Mouse (Mus musculus): ENCODE results near the gene Apba2.

Apba2 gene

DNA sequence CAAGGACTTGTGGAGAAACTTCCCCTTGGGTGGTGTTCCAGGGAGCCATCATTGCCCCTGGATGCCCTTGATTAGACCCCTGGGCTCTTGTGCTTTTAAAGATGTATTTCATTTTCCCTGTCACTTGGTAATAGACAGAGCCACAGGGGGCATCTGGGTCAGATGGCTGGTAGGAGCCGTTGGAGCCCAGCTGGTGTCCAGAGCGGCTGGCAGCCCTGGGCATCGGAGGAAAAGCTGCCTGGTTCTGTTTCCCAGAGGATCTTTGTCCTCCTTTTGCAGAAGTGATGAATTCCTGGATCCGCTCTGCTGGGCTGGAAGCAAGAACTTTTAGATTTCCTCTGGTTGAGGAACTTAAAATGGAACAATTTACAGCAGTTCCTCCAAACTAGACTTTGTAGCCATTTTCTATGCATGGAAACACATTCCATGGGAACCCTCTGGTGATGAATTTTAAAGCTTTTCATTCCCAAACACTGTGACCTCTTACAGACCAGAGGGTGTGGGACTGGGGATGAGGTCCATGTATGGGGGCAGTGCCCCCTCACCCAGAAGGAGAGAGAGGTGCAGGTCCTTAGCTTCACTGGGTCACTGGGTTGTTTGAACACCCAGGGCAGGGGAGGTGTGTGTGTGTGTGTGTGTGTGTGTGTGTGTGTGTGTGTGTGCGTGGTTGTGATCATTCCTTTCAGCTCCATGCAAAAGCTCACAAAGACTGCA, 20.3 kb downstream of the Apba2 start:
- intact Hi-C loops (cut with DNase I) = no loop called here

GRCm38 (mm10) chr7:64522409-64522730, 20.9 kb downstream of the Apba2 start:
- intact Hi-C loops (cut with DNase I) = no loop called here

- intact Hi-C loops (cut with DNase I) = no loop called here
Observed at GRCm38 (mm10) chr7:64531297-64531696, 29.8 kb downstream of the Apba2 start.

DNA sequence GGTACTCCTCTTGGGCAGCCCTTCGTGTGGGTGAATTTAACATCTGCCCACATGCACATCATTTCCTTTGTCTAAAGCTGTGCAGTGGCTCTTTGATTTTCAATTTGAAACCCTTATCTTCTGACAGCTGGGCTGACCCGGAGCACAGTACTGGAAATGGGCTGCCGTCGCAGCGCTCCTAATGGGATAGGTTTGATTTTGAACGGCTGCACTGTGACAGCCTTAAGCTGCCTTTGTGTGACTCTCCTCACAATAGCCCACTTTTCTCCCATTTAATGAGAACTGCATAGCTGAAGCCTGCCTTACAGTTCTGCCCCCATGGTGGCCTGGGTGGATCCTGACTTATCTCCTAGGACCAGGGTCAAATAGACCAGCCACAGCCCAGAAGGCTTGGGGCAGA, 31.9 kb downstream of the Apba2 start:
- intact Hi-C loops (cut with DNase I) = no loop called here

- intact Hi-C loops (cut with DNase I) = no loop called here
Observed at GRCm38 (mm10) chr7:64535269-64535668, 33.8 kb downstream of the Apba2 start.

- intact Hi-C loops (cut with DNase I) = no loop called here
Observed at GRCm38 (mm10) chr7:64539450-64540148, 38.1 kb downstream of the Apba2 start.

- intact Hi-C loops (cut with DNase I) = no loop called here
Observed at GRCm38 (mm10) chr7:64546801-64547200, 45.3 kb downstream of the Apba2 start.

DNA sequence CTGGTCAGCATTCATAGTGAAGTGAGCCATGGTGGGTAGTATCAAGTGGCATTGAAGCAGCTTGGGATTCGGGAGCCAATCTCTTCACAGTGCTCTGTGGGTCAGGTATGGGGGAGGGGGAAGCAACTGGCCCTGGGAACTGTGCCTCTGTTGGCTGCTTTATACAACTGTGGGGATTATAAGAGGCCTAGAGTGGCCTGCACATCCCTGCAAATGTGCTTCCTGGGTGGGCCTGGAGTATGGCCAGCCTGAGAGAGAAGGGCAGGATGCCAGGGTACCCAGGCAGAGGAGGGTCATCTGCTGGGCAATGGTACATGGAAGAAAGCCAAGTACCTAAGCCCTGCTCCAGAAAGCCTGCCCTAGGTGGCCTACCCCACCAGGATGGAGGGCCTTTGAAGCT, 49.4 kb downstream of the Apba2 start:
- intact Hi-C loops (cut with DNase I) = no loop called here

DNA sequence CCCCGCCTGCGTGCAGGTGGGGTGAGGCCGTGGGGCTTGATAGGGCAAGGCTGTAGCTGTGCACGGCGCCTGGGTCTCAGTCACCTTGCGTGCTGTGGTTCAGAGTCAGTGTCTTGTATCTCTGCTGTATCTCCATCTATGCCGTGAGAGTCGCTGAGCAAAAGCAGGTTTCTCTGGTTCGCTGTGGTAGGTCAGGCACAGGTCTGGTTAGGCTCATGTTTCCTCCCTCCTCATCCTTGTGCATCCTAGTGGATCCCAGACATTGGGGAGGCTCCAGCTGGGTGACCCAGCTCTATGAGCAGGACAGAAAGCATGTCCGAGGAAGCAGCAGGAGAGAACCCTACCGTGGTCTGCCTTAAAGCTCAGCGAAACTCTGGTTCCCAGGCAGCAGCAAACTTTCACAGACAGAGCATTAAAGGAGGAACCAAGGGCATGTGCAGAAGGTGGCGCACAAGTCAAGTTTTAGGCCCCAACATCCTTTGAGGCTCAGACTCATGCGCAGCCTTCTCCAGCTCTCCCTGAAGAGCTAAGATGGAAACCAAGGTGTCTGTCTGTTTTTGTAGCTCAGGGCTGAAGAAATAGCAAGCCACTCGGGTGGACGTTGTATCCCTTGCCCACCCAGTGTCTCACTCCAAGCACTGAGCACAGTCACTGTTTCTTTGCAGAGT, 51.2 kb downstream of the Apba2 start:
- intact Hi-C loops (cut with DNase I) = no loop called here

DNA sequence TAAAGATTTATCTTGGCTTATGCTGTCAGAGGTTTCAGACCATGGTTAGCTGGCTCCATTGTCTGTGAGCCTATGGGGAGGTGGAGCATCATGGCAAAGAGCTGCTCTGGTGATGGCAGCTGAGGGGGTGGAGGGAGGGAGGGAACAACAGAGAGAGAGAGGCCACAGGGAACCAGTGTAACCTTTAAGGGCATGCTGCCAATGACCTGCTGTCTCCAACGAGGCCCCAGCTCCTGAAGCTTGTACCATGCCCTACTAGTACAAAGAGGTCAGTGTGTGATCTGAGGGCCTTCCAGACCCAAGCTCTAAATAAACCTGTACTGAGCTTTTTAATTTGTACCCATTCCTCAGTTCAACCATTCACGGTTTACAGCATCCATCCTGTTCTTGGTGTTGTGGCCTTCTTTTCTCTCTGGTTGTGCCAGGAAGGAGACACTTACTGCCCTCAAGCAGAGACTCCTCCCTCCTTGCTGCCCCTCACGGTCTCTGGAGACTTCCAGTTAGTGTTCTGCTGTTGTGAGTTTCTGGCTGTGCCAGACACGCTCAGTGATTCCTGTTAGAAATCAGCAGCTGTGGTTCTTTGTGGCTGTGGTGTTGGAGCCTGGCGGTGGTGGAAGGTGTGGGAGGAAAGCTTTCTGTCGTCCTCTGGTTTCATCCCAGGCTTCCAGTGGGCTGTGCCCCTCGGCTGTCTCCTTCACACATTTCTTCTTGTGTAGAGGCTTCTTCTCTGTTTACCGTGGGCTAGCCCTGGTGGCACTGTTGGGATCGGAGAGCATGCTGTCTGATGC, 60.4 kb downstream of the Apba2 start:
- intact Hi-C loops (cut with DNase I) = no loop called here

DNA sequence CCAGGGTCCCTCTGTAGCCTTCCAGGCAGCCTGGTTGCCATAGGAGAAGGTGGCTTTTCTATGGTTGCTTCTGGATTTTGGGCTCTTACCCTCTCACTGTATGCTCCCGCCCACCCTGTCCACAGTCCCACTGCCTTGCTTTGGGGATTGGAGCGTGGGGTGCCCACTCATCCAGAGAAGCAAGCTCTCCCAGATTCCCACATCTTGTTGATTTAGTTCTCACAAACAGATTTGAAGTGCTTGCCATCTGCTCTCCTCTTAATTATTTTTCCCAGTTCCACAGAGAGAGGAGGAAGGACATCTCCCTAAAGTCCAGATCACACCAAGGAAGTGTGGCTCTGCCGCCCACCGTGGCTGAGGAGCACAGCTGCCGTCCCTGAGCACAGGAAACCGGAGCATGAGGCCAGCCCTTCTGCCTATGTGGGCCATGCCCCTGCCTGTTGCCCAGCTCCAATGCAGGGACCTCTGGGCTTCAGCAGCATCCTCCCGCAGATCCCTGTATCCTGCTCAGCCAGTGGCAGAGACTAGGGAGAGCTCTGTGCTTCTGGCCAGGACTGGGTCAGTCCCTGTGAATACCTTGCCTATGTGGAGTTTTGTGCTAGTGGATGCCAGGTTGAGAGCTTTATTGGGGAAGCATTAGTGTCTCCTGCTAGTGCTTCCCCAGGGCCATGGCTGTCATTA, 63.5 kb downstream of the Apba2 start:
- intact Hi-C loops (cut with DNase I) = no loop called here

DNA sequence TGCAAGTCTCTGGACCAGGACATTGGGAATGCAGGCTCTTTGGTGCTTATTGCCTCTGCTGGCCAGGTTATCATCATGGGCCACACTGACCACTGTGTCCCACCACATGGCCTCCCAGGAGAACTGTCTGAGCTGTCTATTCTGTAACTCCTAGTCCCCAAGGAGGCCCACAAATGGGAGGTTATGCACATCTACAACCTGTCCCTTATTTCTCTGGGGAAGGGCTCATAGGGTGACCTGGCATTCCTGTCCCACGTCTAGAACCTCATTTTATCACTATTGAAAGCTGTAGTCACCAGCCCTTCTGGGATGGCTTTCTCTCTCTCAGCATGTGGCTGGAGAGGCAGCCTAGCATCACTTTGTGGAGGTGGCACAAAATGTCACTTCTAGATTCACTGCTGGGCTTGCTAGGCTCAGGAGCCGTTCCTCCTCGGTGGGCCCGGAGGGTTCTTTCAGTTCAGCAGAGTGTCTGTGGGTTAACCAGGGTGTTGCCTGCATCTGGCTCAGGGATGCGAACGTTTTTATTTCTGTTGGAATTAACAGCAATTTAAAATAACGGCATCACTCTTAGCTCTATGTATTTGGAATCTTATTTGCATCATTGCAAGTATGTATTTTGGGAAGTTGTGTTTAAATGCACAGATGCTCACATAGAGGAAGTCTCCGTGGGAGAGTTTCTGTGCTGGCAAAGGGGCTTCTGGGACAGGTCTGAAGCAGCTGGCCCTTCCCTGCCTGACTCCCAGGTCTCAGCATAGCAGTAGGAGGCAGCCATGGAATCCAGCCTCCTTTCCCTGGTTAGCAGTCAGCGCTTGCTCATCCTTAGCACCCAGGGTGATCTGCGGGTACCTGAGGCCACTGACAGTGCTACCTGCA, 65.1 kb downstream of the Apba2 start:
- intact Hi-C loops (cut with DNase I) = no loop called here

GRCm38 (mm10) chr7:64568722-64569121, 67.2 kb downstream of the Apba2 start:
- intact Hi-C loops (cut with DNase I) = no loop called here

DNA sequence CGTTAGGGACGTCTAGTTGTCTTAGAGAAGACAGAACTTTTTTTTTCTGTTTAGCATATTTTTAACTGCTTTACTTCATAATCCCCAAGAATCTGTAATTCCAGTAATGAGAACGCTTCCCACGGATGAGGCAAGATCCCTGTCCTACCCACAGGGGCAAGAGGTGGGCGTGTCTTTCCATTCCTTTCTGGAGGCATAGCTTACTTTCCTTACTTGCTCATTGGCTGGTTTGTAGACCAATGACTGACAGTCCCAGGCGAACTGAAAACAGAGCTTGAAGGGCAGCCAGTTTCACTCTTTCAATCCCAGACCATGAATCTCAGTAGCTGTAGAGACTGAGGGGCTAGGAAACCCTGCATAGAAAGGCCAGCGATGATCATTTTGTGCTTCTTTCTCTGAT, 68.2 kb downstream of the Apba2 start:
- intact Hi-C loops (cut with DNase I) = no loop called here

- intact Hi-C loops (cut with DNase I) = no loop called here
Observed at GRCm38 (mm10) chr7:64570914-64571313, 69.4 kb downstream of the Apba2 start.

- intact Hi-C loops (cut with DNase I) = no loop called here
Observed at GRCm38 (mm10) chr7:64574144-64574543, 72.6 kb downstream of the Apba2 start.

DNA sequence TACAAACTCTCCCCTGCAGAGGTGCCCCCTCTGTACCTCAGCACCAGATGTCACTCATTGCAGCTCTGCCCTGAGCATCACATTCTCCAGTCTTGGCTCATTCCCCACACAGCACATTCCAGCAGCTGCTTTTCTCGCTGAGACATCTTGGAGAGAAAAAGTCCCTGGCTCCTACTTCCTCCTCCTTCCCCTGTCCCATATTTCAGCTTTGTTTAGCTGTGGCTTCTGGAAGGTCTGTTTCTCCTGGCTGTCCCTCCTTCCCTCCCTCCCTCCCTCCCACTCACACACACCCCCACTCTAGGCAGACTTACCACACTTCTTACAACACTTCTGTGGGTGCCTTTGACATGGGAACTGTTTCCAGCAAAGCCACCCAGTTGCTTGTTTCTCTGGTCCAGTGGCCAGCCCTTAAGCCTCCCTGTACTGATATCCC, 75.0 kb downstream of the Apba2 start:
- intact Hi-C loops (cut with DNase I) = no loop called here

- intact Hi-C loops (cut with DNase I) = no loop called here
Observed at GRCm38 (mm10) chr7:64578176-64578575, 76.7 kb downstream of the Apba2 start.

- intact Hi-C loops (cut with DNase I) = no loop called here
Observed at GRCm38 (mm10) chr7:64579887-64580286, 78.4 kb downstream of the Apba2 start.

GRCm38 (mm10) chr7:64580293-64580692, 78.8 kb downstream of the Apba2 start:
- intact Hi-C loops (cut with DNase I) = no loop called here

All from adrenal gland (tissue).